Mouse (Mus musculus): ENCODE data around the gene Chst11. TPM values are rescaled to one million over a fixed set of nuclear protein-coding genes. Genes with fewer than 3 reads are reported as not detected.

Chst11 gene
- total and polyA plus RNA-seq, 3 experiments, result 3.1 to 10.6 TPM; not detected in 1

DNA sequence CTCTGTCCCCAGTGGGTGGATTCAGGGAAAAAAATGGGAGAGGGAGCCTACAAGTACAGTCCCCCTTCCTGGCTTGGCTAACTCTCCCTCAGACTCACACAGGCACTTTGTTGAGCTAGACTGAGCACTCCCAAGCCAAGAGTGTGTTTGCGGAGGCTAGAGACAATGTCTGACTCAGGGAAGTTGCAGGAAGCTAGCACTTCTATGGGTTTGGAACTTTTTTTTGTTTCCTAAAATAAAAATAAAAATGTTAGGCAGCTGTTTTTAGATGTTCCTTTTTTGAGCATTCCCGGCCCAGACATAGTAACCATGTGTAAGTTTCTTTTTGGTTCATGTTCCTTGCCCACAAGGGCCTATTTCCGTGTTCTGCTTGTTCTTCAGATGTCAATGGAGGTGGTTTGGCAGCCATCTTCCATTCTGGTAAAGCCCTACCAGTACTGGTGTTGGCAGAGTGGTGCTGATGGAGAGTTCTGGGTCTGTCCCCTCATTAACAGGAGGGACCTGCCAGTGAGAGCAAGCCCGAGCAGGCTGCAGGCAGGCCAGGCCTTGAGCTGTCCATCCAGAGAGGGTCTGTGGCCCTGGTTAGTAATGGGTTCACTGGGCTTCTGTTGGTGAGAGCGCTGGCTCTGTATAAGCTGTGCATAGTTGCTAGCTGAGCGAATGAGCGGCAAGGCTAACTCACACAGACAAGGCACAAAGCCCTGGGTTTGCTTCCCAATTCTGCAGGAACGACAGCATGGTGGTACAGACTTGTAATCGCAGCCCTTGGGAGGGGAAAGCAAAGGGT, 116.3 kb downstream of the Chst11 start:
- Histone ChIP-seq H3K27ac (ENCODE audit: control insufficient read depth, low read depth, low read length) (no peak overlapping the region), H3K27me3 (ENCODE audit: control insufficient read depth in 1 of 2, insufficient read depth in 2 of 2, low read length in 2 of 2) (no peaks in the 10 kb centered on the region), H3K9ac (ENCODE audit: control insufficient read depth, low read depth, low read length, poor library complexity, severe bottlenecking) (no peak overlapping the region), H3K36me3 (ENCODE audit: control insufficient read depth in 1 of 2, insufficient read depth in 2 of 2, low read length in 2 of 2) (no peaks in the 10 kb centered on the region), H3K4me3 (ENCODE audit: control insufficient read depth in 1 of 2, insufficient read depth in 1 of 2, low read depth in 2 of 2, low read length in 2 of 2) (no peak overlapping the region), H3K4me1 (ENCODE audit: control insufficient read depth in 1 of 2, insufficient read depth in 2 of 2, low read length in 2 of 2) (no peaks in the 10 kb centered on the region), H3K9me3 (replicated peaks; ENCODE audit: insufficient read depth, low read length) (no peaks in the 10 kb centered on the region), H3K79me2 (ENCODE audit: control insufficient read depth, insufficient read depth, low read length, poor library complexity) (no peaks in the 10 kb centered on the region)
- DNase-seq (ENCODE audit: low read depth, low spot score), result no peak
- TF ChIP-seq MAFK (IDR thresholded peaks at IDR 0.05; ENCODE audit: borderline replicate concordance, low read depth, low read length) (no peak), POLR2A (IDR thresholded peaks at IDR 0.05; ENCODE audit: control insufficient read depth in 1 of 2, insufficient read depth in 1 of 2, low read depth in 1 of 2, low read length in 2 of 2, poor library complexity in 1 of 2) (no peak), BHLHE40 (IDR thresholded peaks at IDR 0.05; ENCODE audit: borderline replicate concordance, low read depth, low read length) (no peak), TBP (IDR thresholded peaks at IDR 0.05; ENCODE audit: low read depth, low read length) (no peak), MXI1 (IDR thresholded peaks at IDR 0.05; ENCODE audit: low read depth, low read length) (no peak), E2F4 (IDR thresholded peaks at IDR 0.05; ENCODE audit: borderline replicate concordance, low read depth, low read length) (no peak), USF2 (IDR thresholded peaks at IDR 0.05; ENCODE audit: borderline replicate concordance in 1 of 2, insufficient read depth in 1 of 2, low read depth in 1 of 2, low read length in 2 of 2) (no peak), NELFE (IDR thresholded peaks at IDR 0.05; ENCODE audit: low read depth, low read length) (no peak), CHD2 (IDR thresholded peaks at IDR 0.05; ENCODE audit: low read length) (no peak), NRF1 (IDR thresholded peaks at IDR 0.05; ENCODE audit: insufficient read depth, low read depth, low read length, poor library complexity, severe bottlenecking) (no peak), RCOR1 (IDR thresholded peaks at IDR 0.05; ENCODE audit: low read depth, low read length) (no peak), POLR2AphosphoS5 (IDR thresholded peaks at IDR 0.05; ENCODE audit: borderline replicate concordance, low read depth, low read length) (no peak), GATA1 (IDR thresholded peaks at IDR 0.05; ENCODE audit: low read depth, low read length) (no peak), SMC3 (IDR thresholded peaks at IDR 0.05; ENCODE audit: low read depth, low read length) (no peak), ELF1 (IDR thresholded peaks at IDR 0.05; ENCODE audit: low read depth, low read length) (no peak), ZC3H11A (IDR thresholded peaks at IDR 0.05; ENCODE audit: low read depth, low read length) (no peak)

DNA sequence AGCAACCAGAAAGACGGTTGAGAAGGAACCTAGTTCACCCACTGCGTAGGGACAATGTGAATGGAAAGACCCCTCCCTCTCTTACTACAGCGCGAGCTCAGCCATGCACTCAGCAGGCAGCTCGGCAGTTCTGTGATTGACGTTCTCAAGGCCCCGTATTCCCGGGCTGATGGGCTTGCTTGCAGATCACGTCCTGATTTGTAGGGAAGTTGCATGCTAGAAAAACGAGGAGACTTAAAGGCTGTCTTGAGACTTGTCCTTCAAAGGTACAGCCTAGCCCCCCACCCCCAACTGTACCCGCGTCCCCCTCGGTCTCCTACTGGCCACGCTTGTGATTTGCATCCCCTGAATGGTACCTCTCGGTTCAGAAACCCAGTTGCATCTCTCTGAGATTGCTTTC, 117.4 kb downstream of the Chst11 start:
- Histone ChIP-seq H3K4me3 (ENCODE audit: control insufficient read depth in 1 of 2, insufficient read depth in 1 of 2, low read depth in 2 of 2, low read length in 2 of 2) (no peak overlapping the region), H3K27ac (ENCODE audit: control insufficient read depth, low read depth, low read length) (no peak overlapping the region), H3K9ac (ENCODE audit: control insufficient read depth, low read depth, low read length, poor library complexity, severe bottlenecking) (no peak overlapping the region), H3K79me2 (ENCODE audit: control insufficient read depth, insufficient read depth, low read length, poor library complexity) (no peaks in the 10 kb centered on the region), H3K4me1 (ENCODE audit: control insufficient read depth in 1 of 2, insufficient read depth in 2 of 2, low read length in 2 of 2) (no peaks in the 10 kb centered on the region), H3K36me3 (ENCODE audit: control insufficient read depth in 1 of 2, insufficient read depth in 2 of 2, low read length in 2 of 2) (no peaks in the 10 kb centered on the region), H3K27me3 (ENCODE audit: control insufficient read depth in 1 of 2, insufficient read depth in 2 of 2, low read length in 2 of 2) (no peaks in the 10 kb centered on the region), H3K9me3 (replicated peaks; ENCODE audit: insufficient read depth, low read length) (no peaks in the 10 kb centered on the region)
- no peak for DNase-seq (ENCODE audit: low read depth, low spot score)
- TF ChIP-seq MAFK (IDR thresholded peaks at IDR 0.05; ENCODE audit: borderline replicate concordance, low read depth, low read length), result no peak
- no peak for TF ChIP-seq MAZ (IDR thresholded peaks at IDR 0.05; ENCODE audit: low read depth, low read length)
- TF ChIP-seq MAX (IDR thresholded peaks at IDR 0.05; ENCODE audit: low read length), result no peak
- TF ChIP-seq CHD1 (IDR thresholded peaks at IDR 0.05; ENCODE audit: low read depth, low read length), result no peak
- no peak for TF ChIP-seq POLR2A (IDR thresholded peaks at IDR 0.05; ENCODE audit: control insufficient read depth in 1 of 2, insufficient read depth in 1 of 2, low read depth in 1 of 2, low read length in 2 of 2, poor library complexity in 1 of 2)
- no peak for TF ChIP-seq USF2 (IDR thresholded peaks at IDR 0.05; ENCODE audit: borderline replicate concordance in 1 of 2, insufficient read depth in 1 of 2, low read depth in 1 of 2, low read length in 2 of 2)
- no peak for TF ChIP-seq USF1 (IDR thresholded peaks at IDR 0.05; ENCODE audit: low read depth, low read length)
- no peak for TF ChIP-seq EP300 (IDR thresholded peaks at IDR 0.05; ENCODE audit: low read depth in 1 of 2, low read length in 2 of 2)
- no peak for TF ChIP-seq KAT2A (conservative IDR thresholded peaks at IDR 0.05; ENCODE audit: low read depth, low read length)
- TF ChIP-seq ZC3H11A (IDR thresholded peaks at IDR 0.05; ENCODE audit: low read depth, low read length), result no peak
- TF ChIP-seq GABPA (IDR thresholded peaks at IDR 0.05; ENCODE audit: low read depth, low read length), result no peak
- TF ChIP-seq RCOR1 (IDR thresholded peaks at IDR 0.05; ENCODE audit: low read depth, low read length), result no peak
- no peak for TF ChIP-seq NELFE (IDR thresholded peaks at IDR 0.05; ENCODE audit: low read depth, low read length)
- no peak for TF ChIP-seq SIN3A (IDR thresholded peaks at IDR 0.05; ENCODE audit: low read length)
- no peak for TF ChIP-seq TAL1 (IDR thresholded peaks at IDR 0.05; ENCODE audit: low read length)
- TF ChIP-seq UBTF (IDR thresholded peaks at IDR 0.05; ENCODE audit: borderline replicate concordance, insufficient read depth, low read depth, low read length), result no peak
- TF ChIP-seq ZKSCAN1 (IDR thresholded peaks at IDR 0.05; ENCODE audit: low read depth, low read length), result no peak
- TF ChIP-seq MYB (IDR thresholded peaks at IDR 0.05; ENCODE audit: low read depth, low read length), result no peak
